9 mouse cellular contexts compared by ENCODE assay signal in the genomic region with DNA sequence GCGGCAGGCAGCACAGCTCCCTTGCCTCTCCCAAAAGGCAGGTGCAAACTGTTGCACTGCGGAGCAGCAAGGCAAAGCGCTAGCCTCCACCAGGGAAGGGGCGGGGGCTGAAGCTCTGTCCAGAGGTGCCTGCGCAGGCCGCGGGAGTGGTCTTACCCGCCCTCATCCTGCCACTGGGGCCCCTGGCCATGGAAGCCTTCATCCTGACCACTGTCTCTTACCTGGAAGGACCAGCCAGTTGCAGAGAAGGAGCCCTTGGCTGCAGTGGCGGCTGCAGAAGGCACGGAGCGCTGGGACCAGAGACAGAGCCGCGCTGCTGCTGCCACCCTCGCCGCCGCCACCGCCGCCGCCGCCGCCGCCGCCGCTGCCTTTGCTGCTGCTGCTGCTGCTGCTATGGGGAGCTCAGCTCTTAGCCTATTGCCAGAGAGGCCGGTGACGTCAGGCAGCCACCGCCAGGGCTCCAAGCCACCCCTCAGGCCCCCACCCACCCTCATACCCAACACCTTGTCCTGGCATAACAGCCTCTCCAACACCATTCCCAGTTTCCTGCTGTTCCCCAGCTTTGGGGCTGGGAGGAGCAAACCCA. TPM values are rescaled to one million over a fixed set of nuclear protein-coding genes. Genes with fewer than 3 reads are reported as not detected.
DNase-seq lines count a peak whose midpoint lies in the region; ATAC-seq and TF ChIP-seq lines count a peak whose summit lies in the region.
"Had no signal": no experiment of that assay in that cellular context is flagged by ENCODE, and none has a peak within 500 bp of the region (broad histone marks: within the 10 kb centered on the region; RNA-seq: fewer than 3 reads in every experiment).

AI593442 (minus strand) TSS at position 419 of the 586 bp plus-strand sequence.

- no peaks in the 10 kb centered on the region for H3K36me3 ChIP-seq in megakaryocyte, embryonic 14.5 days (replicated peaks; ENCODE audit: low read length)
- no peaks in the 10 kb centered on the region for H3K36me3 ChIP-seq in forebrain, embryonic 11.5 days (ENCODE audit: control insufficient read depth, insufficient read depth, low read length)
- no peaks in the 10 kb centered on the region for H3K36me3 ChIP-seq in hindbrain, postnatal 0 days (ENCODE audit: insufficient read depth, low read length)
- no peaks in the 10 kb centered on the region for H3K36me3 ChIP-seq in limb, embryonic 14.5 days (ENCODE audit: control insufficient read depth, insufficient read depth, low read length)

- TF ChIP-seq CTCF in hindbrain, postnatal 0 days (IDR thresholded peaks at IDR 0.05; ENCODE audit: low read depth): no peak

- H3K27ac ChIP-seq in forebrain, embryonic 11.5 days (ENCODE audit: low read depth, low read length): no peak within 1 kb of the TSS
- H3K27ac ChIP-seq in hindbrain, postnatal 0 days: peak within 1 kb of the TSS; percentile 90
- no peak within 1 kb of the TSS for H3K27ac ChIP-seq in limb, embryonic 14.5 days (replicated peaks; ENCODE audit: low read depth, low read length)

- WGBS in forebrain, embryonic 11.5 days: under 1% methylated on average over 27 of the region's 27 CpGs
- WGBS in hindbrain, postnatal 0 days: 2% methylated on average over 23 of the region's 27 CpGs
- 2% methylated on average over 8 of the region's 27 CpGs for WGBS in limb, embryonic 14.5 days

- peaks cover 37% of the 10 kb centered on the region for H3K4me1 ChIP-seq in megakaryocyte, embryonic 14.5 days
- H3K4me1 ChIP-seq in forebrain, embryonic 11.5 days (replicated peaks; ENCODE audit: control insufficient read depth, insufficient read depth, low read length): peaks cover 10% of the 10 kb centered on the region; the same call in 1 of the 2 replicates
- peaks cover 8% of the 10 kb centered on the region; the same call in 1 of the 2 replicates for H3K4me1 ChIP-seq in hindbrain, postnatal 0 days (ENCODE audit: insufficient read depth, low read length)
- no peaks in the 10 kb centered on the region; the same call in 1 of the 2 replicates for H3K4me1 ChIP-seq in limb, embryonic 14.5 days (ENCODE audit: control insufficient read depth, insufficient read depth, low read length)

- H3K9me3 ChIP-seq in megakaryocyte, embryonic 14.5 days: no peaks in the 10 kb centered on the region
- no peaks in the 10 kb centered on the region for H3K9me3 ChIP-seq in forebrain, embryonic 11.5 days (ENCODE audit: control insufficient read depth, low read length)
- H3K9me3 ChIP-seq in hindbrain, postnatal 0 days (ENCODE audit: low read length): no peaks in the 10 kb centered on the region
- H3K9me3 ChIP-seq in limb, embryonic 14.5 days (ENCODE audit: control insufficient read depth, low read length): no peaks in the 10 kb centered on the region

- no peak for TF ChIP-seq POLR2A in limb, embryonic 14.5 days (IDR thresholded peaks at IDR 0.05; ENCODE audit: borderline replicate concordance, extremely low read depth, insufficient read depth, insufficient read length)

- H3K4me2 ChIP-seq in forebrain, embryonic 11.5 days (ENCODE audit: low read depth, low read length, severe bottlenecking): peak within 1 kb of the TSS; percentile 91
- peak within 1 kb of the TSS; percentile 83 for H3K4me2 ChIP-seq in hindbrain, postnatal 0 days (ENCODE audit: low read depth, low read length)
- peak within 1 kb of the TSS; percentile 82 for H3K4me2 ChIP-seq in limb, embryonic 14.5 days (replicated peaks; ENCODE audit: low read depth, low read length, severe bottlenecking)

- ATAC-seq in megakaryocyte, adult 5-6 weeks (ENCODE audit: poor library complexity, severe bottlenecking): no peak
- peak; percentile 83 for ATAC-seq in forebrain, embryonic 11.5 days (replicated peaks; ENCODE audit: low FRiP score)
- peak; percentile 89 for ATAC-seq in hindbrain, postnatal 0 days
- peak; percentile 67 for ATAC-seq in limb, embryonic 14.5 days (ENCODE audit: low FRiP score, low read depth)

- H3K27me3 ChIP-seq in megakaryocyte, embryonic 14.5 days (replicated peaks): peaks cover 62% of the 10 kb centered on the region
- H3K27me3 ChIP-seq in forebrain, embryonic 11.5 days (ENCODE audit: control insufficient read depth, insufficient read depth, low read length): peaks cover 22% of the 10 kb centered on the region
- no peaks in the 10 kb centered on the region; the same call in 1 of the 2 replicates for H3K27me3 ChIP-seq in hindbrain, postnatal 0 days (ENCODE audit: insufficient read depth, low read length)
- peaks cover 45% of the 10 kb centered on the region for H3K27me3 ChIP-seq in limb, embryonic 14.5 days (ENCODE audit: control insufficient read depth, insufficient read depth, low read length)

- H3K4me3 ChIP-seq in megakaryocyte, embryonic 14.5 days (replicated peaks): peak within 1 kb of the TSS; percentile 91
- H3K4me3 ChIP-seq in forebrain, embryonic 11.5 days (ENCODE audit: low read depth, low read length): peak within 1 kb of the TSS; percentile 45
- peak within 1 kb of the TSS; percentile 59 for H3K4me3 ChIP-seq in hindbrain, postnatal 0 days (ENCODE audit: low read length)
- peak within 1 kb of the TSS; percentile 42 for H3K4me3 ChIP-seq in limb, embryonic 14.5 days (replicated peaks; ENCODE audit: low read length)
- H3K4me3 ChIP-seq: myocyte had no signal

- DNase-seq in forebrain, embryonic 11.5 days (ENCODE audit: low spot score): peak; percentile 78
- DNase-seq in hindbrain, postnatal 0 days (ENCODE audit: low spot score): peak; percentile 82
- DNase-seq in limb, embryonic 14.5 days (ENCODE audit: low spot score): no peak
- DNase-seq in right cerebral cortex, postnatal 10 days (ENCODE audit: low spot score in 2 of 2): peak; percentile 82 to 88
- DNase-seq in B cell, adult 2 months: no peak
- DNase-seq in gastrocnemius, postnatal 25 days: no peak

- peak within 1 kb of the TSS; percentile 48 for H3K9ac ChIP-seq in forebrain, embryonic 11.5 days (ENCODE audit: low read length)
- peak within 1 kb of the TSS; percentile 76 for H3K9ac ChIP-seq in hindbrain, postnatal 0 days (replicated peaks; ENCODE audit: low read length)
- H3K9ac ChIP-seq in limb, embryonic 14.5 days (ENCODE audit: low read depth, low read length, severe bottlenecking): peak within 1 kb of the TSS; percentile 25; the same call in 1 of the 2 replicates

RNA-seq across cellular contexts. Expression of gene AI593442, which starts in this region (rescaled TPM):
- 0.38 and 0.87 TPM in 2 replicates for polyA plus RNA-seq in megakaryocyte, embryonic 14.5 days (2012; ENCODE audit: insufficient read depth, low replicate concordance)
- not detected in 2 replicates for total RNA-seq in megakaryocyte, adult 5-6 weeks (2015)
- not detected in 2 replicates for total RNA-seq in megakaryocyte, adult 5-6 weeks (2017)
- polyA plus RNA-seq in forebrain, embryonic 11.5 days (2014; fragmentation: Nextera tagmentation; extraction: Ambion mirVana): 0.68 and 0.99 TPM in 2 replicates
- 41.0 and 42.1 TPM in 2 replicates for total RNA-seq in hindbrain, postnatal 0 days (2014; rRNA removed)
- polyA plus RNA-seq in hindbrain, postnatal 0 days (2015; fragmentation: Nextera tagmentation; extraction: Ambion mirVana): 101 and 102 TPM in 2 replicates
- polyA plus RNA-seq in limb, embryonic 14.5 days (2012; rRNA removed): 1.3 and 1.4 TPM in 2 replicates
- polyA plus RNA-seq in limb, embryonic 14.5 days (2014; fragmentation: Nextera tagmentation; extraction: Ambion mirVana): 3.4 and 3.8 TPM in 2 replicates
- under 1 TPM in 1 of 2 experiments, not detected in 1; 0.05 TPM for total RNA-seq in gastrocnemius, postnatal 25 days (2021)
- polyA plus RNA-seq: myocyte had no signal

Comparison
In these comparisons a context has a peak if more than half of its experiments do, and no peak if none do; other contexts are left out.
1. RNA of gene AI593442 (total RNA-seq): 41.0 to 42.1 TPM in hindbrain, postnatal 0 days; 0.05 TPM in gastrocnemius, postnatal 25 days and not detected in megakaryocyte, adult 5-6 weeks; every median in the first group is over 10 times any median in the second.
2. RNA of gene AI593442 (polyA plus RNA-seq): 101 to 102 TPM in hindbrain, postnatal 0 days; 1.3 to 3.8 TPM in limb, embryonic 14.5 days, 0.38 to 0.87 TPM in megakaryocyte, embryonic 14.5 days and 0.68 to 0.99 TPM in forebrain, embryonic 11.5 days; every median in the first group is over 10 times any median in the second.
3. Peak in DNase-seq, ATAC-seq, H3K4me3 ChIP-seq, H3K9ac ChIP-seq and H3K4me2 ChIP-seq in forebrain, embryonic 11.5 days; RNA of the gene not detected or under 1 TPM.
4. DNase-seq: peak in hindbrain, postnatal 0 days (single experiment) and right cerebral cortex, postnatal 10 days (2 of 2); none in limb, embryonic 14.5 days (single experiment), B cell, adult 2 months (0 of 2) and gastrocnemius, postnatal 25 days (single experiment).
5. H3K9ac ChIP-seq: peak in every context shown above with its lines; median percentile 76 in hindbrain, postnatal 0 days; 48 in forebrain, embryonic 11.5 days; 25 in limb, embryonic 14.5 days.
6. Peak in every context shown above with its lines, with median percentiles within 50 percentile points of each other: H3K4me3 ChIP-seq and H3K4me2 ChIP-seq.